Mouse (Mus musculus): ENCODE data around the gene Clip2.

The Clip2 gene

GRCm38 (mm10) chr5:134525971-134526711 is 26.1 kb downstream of the Clip2 start:
- no peak for DNase-seq (ENCODE audit: low read depth)

GRCm38 (mm10) chr5:134523728-134524127 is 28.5 kb downstream of the Clip2 start:
- no peak for DNase-seq (ENCODE audit: low read depth)

- no peak for DNase-seq (ENCODE audit: low read depth)
Measured at GRCm38 (mm10) chr5:134522524-134522923, 29.7 kb downstream of the Clip2 start.

GRCm38 (mm10) chr5:134521806-134522205 is 30.4 kb downstream of the Clip2 start:
- peak; percentile 53 for DNase-seq (ENCODE audit: low read depth)

GRCm38 (mm10) chr5:134521131-134521530 is 31.1 kb downstream of the Clip2 start:
- no peak for DNase-seq (ENCODE audit: low read depth)

GRCm38 (mm10) chr5:134520120-134520519 is 32.1 kb downstream of the Clip2 start:
- DNase-seq (ENCODE audit: low read depth) = no peak

- DNase-seq (ENCODE audit: low read depth) = no peak
Measured at GRCm38 (mm10) chr5:134519471-134519870, 32.8 kb downstream of the Clip2 start.

GRCm38 (mm10) chr5:134512086-134512485 is 40.1 kb downstream of the Clip2 start:
- no peak for DNase-seq (ENCODE audit: low read depth)

- no peak for DNase-seq (ENCODE audit: low read depth)
Measured at GRCm38 (mm10) chr5:134510266-134510665, 42.0 kb downstream of the Clip2 start.

GRCm38 (mm10) chr5:134508965-134509364 is 43.3 kb downstream of the Clip2 start:
- DNase-seq (ENCODE audit: low read depth) = no peak

GRCm38 (mm10) chr5:134507859-134508399 is 44.3 kb downstream of the Clip2 start:
- no peak for DNase-seq (ENCODE audit: low read depth)

- DNase-seq (ENCODE audit: low read depth) = peak; percentile 70
Measured at GRCm38 (mm10) chr5:134507307-134507706, 44.9 kb downstream of the Clip2 start.

- no peak for DNase-seq (ENCODE audit: low read depth)
Measured at GRCm38 (mm10) chr5:134505810-134506292, 46.4 kb downstream of the Clip2 start.

- no peak for DNase-seq (ENCODE audit: low read depth)
Measured at GRCm38 (mm10) chr5:134502591-134502990, 49.6 kb downstream of the Clip2 start.

- DNase-seq (ENCODE audit: low read depth) = no peak
Measured at GRCm38 (mm10) chr5:134501453-134501852, 50.8 kb downstream of the Clip2 start.

GRCm38 (mm10) chr5:134500681-134501080 is 51.6 kb downstream of the Clip2 start:
- DNase-seq (ENCODE audit: low read depth) = no peak

- DNase-seq (ENCODE audit: low read depth) = peak; percentile 44
Measured at GRCm38 (mm10) chr5:134500062-134500461, 52.2 kb downstream of the Clip2 start.

GRCm38 (mm10) chr5:134497026-134497425 is 55.2 kb downstream of the Clip2 start:
- no peak for DNase-seq (ENCODE audit: low read depth)

GRCm38 (mm10) chr5:134495796-134496195 is 56.4 kb downstream of the Clip2 start:
- DNase-seq (ENCODE audit: low read depth) = no peak

GRCm38 (mm10) chr5:134494142-134494541 is 58.1 kb downstream of the Clip2 start:
- peak; percentile 87 for DNase-seq (ENCODE audit: low read depth)

GRCm38 (mm10) chr5:134492956-134493355 is 59.3 kb downstream of the Clip2 start:
- DNase-seq (ENCODE audit: low read depth) = no peak

- peak; percentile 85 for DNase-seq (ENCODE audit: low read depth)
Measured at GRCm38 (mm10) chr5:134491712-134492417, 60.4 kb downstream of the Clip2 start.

- DNase-seq (ENCODE audit: low read depth) = no peak
Measured at GRCm38 (mm10) chr5:134491206-134491605, 61.0 kb downstream of the Clip2 start.

All from c-Kit-positive CD71-negative TER-119-negative erythroid progenitor cells, embryonic 14.5 days (primary cell).